Mouse (Mus musculus) E14TG2a.4 (cell line): ENCODE measurements at regions not wholly inside any gene's neighbourhood (a gene's known extent, or its start where the extent isn't known, plus 50 kb on each side); places are given as distances from the start of the nearest gene placed in this dataset.
"Not testable (repeated sequence)": the region's sequence is repeated elsewhere in the genome, so short reads cannot be mapped to it uniquely, and the experiment has no call there.

Experiments used
- H3K27me3 ChIP-seq: 2 replicates; pipeline ENCODE4 v1.6.1; 2014; ENCODE audit warnings: low read length, control low read depth; ENCODE audit not compliant: insufficient read depth
- H3K36me3 ChIP-seq: 2 replicates; pipeline ENCODE4 v1.6.1; 2014; ENCODE audit warnings: low read length, control low read depth; ENCODE audit not compliant: insufficient read depth
- H3K4me1 ChIP-seq: replicated peaks from 2 replicates; pipeline ENCODE4 v1.6.1; 2014; ENCODE audit warnings: low read depth, low read length, control low read depth
- H3K4me3 ChIP-seq: replicated peaks from 2 replicates; pipeline ENCODE4 v1.5.1; 2014; ENCODE audit warnings: mild to moderate bottlenecking, low read length
- H3K9me3 ChIP-seq: 2 replicates; pipeline ENCODE4 v1.6.1; 2014; ENCODE audit warnings: low read length, control low read depth
- CTCF ChIP-seq: conservative IDR thresholded peaks from 2 replicates; pipeline ENCODE4 v1.5.1; 2014; ENCODE audit warnings: low read length
- NANOG ChIP-seq: IDR thresholded peaks from 2 replicates; pipeline ENCODE4 v1.6.1; 2014; ENCODE audit warnings: borderline replicate concordance, low read length, mixed read lengths
- POU5F1 ChIP-seq: IDR thresholded peaks from 2 replicates; pipeline ENCODE4 v1.6.1; 2014; ENCODE audit warnings: low read length, borderline replicate concordance

DNA sequence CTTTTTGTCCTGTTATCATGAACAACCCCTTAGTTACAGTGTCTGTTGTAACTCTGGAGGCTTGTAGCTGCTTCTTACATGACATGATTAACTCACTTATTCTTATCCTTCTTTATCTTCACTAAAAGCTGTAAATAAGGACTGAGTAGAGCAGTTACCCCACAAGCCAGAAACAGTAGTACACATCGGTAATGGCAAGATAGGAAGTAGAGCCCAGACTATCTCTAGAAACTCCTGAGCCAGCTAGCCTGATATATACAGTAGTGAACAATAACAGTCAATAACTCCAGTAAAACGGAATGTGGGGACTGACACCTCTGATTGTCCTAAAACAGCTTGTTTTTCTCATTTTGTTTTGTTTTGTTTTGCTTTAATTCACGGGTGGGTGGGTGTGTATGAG lies 80.9 kb upstream of the Adss start:
- H3K36me3 ChIP-seq, H3K4me3 ChIP-seq, H3K4me1 ChIP-seq, H3K9me3 ChIP-seq, H3K27me3 ChIP-seq: not testable (repeated sequence)

DNA sequence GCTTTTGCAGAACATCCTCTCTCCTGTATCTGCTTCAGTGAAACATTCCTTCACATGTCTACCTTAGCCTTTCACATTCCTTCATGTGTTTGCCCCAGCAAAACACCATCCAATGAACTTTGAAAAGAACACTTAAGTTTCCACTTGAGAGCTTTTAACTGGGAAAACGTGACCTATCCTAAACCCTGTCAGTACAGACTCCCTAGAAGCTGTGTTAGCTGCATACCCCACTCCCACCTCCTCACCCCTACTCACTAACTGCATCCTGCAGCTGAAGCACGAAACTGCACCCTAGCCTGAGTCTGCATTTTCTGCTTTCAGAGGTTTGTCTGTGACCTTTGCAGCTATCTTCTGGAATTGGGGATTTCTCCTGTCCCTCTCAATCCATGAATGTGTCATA lies 81.7 kb upstream of the Catspere2 start:
- TF ChIP-seq CTCF (no peak), POU5F1 (no peak), NANOG (no peak)
- H3K9me3 ChIP-seq, result peaks cover 12% of the 10 kb centered on the region
- no peaks in the 10 kb centered on the region for H3K36me3 ChIP-seq
- no peaks in the 10 kb centered on the region for H3K4me1 ChIP-seq
- H3K4me3 ChIP-seq, result no peak overlapping the region
- H3K27me3 ChIP-seq, result no peaks in the 10 kb centered on the region

DNA sequence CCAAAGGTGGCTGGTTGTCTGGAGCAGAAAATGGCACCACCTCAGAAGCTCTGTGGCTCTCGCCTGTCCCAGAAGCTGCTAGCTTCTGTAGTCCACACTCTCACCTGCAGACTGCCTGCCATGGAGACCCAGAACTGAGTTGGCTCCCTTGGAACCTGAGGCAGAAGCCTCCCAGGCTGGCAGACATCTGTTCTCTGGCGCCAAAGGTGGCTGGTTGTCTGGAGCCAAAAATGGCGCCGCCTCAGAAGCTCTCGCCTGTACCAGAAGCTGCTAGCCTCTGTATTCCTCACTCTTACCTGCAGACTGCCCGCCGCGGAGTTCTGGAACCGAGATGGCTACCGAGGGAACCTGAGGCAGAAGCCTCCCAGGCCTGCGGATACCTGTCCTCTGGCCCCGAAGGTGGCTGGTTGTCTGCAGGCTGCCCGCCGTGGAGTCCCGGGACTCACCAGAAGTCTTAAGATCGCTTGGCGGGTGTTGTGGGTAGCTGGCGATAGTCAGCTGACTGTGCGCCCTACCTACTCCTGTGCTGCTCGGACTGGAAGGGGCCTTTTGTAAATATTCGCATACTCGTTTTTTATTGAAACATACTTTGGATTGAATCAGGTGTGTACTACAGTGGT lies 54.7 kb upstream of the Catspere2 start:
- H3K4me3 ChIP-seq, result peak overlapping the region; percentile 46
- H3K36me3 ChIP-seq, H3K4me1 ChIP-seq, H3K9me3 ChIP-seq, H3K27me3 ChIP-seq: not testable (repeated sequence)
